Mouse (Mus musculus): Measurements from ENCODE around the gene Tanc2. TPM values are rescaled to one million over a fixed set of nuclear protein-coding genes. Genes with fewer than 3 reads are reported as not detected.

Gene Tanc2
- polyA plus RNA-seq, 1 experiment from 2014 or later, result 35.9 TPM

DNA sequence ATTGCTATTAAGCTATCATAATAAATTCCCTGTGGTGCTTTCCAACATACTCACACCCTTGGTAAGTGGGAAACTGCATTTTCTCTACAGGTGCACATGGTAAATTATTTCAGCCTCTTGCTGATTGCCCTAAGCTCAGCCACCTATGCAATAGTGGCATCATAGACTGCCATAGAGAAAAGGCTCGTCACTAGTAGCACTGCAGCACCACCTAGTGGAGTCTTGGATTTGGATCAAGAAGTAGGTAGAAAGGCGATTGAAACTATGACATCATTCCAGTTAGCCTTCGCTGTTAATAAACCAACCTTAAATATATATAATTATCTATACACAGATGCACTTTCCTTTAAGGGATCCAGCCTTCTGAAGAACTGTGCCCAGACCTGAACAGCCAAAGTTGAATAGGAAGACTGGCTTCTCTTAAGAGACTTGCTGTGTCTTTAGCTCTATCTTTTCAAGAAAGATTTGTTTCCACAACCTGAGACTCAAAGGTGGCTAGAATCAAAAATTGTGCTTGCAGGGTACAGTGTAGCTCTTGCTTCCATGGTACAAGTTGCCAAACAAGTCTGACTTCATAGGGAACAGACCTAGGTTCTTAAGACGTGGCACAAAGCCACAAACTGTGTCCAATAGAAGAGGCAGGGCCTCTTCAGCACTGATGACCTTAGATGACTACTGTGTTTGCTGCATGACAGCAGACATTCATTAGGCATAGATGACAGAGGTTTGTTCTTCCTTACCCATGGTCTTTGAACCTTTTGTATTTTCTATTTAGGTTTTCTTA is 322.0 kb downstream of the Tanc2 start:
- Histone ChIP-seq H3K9ac (replicated peaks) (no peak overlapping the region), H3K27me3 (no peaks in the 10 kb centered on the region), H3K36me3 (peaks cover 24% of the 10 kb centered on the region), H3K4me1 (no peaks in the 10 kb centered on the region), H3K4me3 (no peak overlapping the region), H3K4me2 (replicated peaks) (no peak overlapping the region), H3K27ac (replicated peaks) (no peak overlapping the region), H3K9me3 (no peaks in the 10 kb centered on the region)
- peak; percentile 74 for ATAC-seq (replicated peaks)
- WGBS, result 34% methylated on average over 4 of the region's 4 CpGs

DNA sequence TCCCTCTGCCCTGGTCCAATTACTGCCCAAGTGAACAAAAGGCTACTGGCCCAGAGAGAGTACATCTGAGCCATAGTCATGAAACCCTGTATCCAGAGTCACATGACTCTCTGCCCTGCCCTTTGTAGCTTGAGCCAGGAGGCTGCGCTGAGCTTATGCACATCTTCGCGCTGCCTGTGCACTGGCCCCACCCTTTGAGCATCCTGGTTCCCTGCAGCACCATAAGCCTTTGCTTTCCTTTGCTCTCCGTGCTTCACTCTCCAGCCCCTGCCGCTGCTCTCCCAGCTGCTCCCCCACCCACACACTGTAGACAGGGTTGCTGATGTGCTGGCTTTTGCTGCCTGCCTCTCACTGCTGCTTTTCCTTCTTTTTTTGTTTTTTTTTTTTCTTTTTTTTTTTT is 323.8 kb downstream of the Tanc2 start:
- Histone ChIP-seq H3K27me3 (no peaks in the 10 kb centered on the region), H3K9ac (replicated peaks) (no peak overlapping the region), H3K4me2 (replicated peaks) (no peak overlapping the region), H3K27ac (replicated peaks) (no peak overlapping the region), H3K4me1 (no peaks in the 10 kb centered on the region), H3K9me3 (no peaks in the 10 kb centered on the region), H3K36me3 (peaks cover 35% of the 10 kb centered on the region), H3K4me3 (no peak overlapping the region)
- 53% methylated on average over 5 of the region's 5 CpGs for WGBS
- no peak for ATAC-seq (replicated peaks)

DNA sequence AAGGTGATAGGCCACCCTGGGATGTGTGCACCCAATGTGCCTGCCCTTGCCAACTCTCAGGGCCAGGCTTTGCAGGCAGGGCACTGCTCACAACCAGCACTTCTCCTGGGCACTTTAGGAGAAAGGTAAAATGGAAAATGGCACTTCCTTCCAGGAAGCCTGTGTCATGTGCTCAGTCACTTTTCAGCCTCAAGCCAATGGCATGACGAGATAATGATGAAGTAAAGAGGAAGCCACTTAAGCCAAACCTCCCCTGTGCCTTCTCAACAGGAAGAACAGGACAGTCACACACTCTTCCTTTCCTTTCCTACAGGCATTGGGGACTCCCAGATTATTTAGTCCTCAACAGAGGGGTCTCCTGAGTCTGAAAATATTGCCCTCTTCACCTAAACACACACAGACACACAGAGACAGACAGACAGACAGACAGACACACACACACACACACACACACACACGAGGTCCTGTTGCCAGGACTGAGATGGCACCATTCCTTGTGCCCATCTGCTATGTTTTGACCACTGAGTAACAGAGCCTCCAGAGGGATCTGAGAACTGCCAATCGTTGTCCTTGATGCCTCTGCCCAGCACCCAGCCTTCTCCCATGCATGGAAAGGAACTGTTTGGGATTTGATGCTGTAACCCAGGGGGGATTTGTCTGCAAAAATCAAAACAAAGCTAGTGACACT is 330.5 kb downstream of the Tanc2 start:
- H3K27ac ChIP-seq (replicated peaks), result no peak overlapping the region
- H3K36me3 ChIP-seq, result peaks cover 59% of the 10 kb centered on the region
- H3K9ac ChIP-seq (replicated peaks), result no peak overlapping the region
- H3K4me3 ChIP-seq, result no peak overlapping the region
- ATAC-seq (replicated peaks), result no peak
- H3K9me3 ChIP-seq, result no peaks in the 10 kb centered on the region
- WGBS, result 82% methylated on average over 3 of the region's 3 CpGs
- no peaks in the 10 kb centered on the region for H3K27me3 ChIP-seq
- no peak overlapping the region for H3K4me2 ChIP-seq (replicated peaks)
- no peaks in the 10 kb centered on the region for H3K4me1 ChIP-seq

DNA sequence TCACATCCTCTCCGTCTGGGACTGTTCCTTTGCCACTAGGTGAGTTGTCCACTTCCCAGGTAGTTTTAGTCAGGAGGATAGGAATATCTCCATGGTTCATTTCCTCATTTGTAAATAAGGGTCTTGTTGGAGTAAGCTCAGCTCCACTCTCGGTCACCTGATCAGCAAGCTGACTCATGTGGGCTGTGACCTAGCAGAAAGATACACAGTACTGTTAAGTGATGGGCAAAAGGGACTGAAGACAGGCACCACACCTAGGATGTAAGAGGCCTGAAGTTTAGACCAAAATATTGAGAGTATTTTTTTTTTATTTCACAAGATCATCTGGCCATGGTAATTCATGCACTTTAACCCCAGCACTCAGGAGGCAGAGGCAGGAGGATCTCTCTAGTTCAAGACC is 331.1 kb downstream of the Tanc2 start:
- no peaks in the 10 kb centered on the region for H3K9me3 ChIP-seq
- no peak overlapping the region for H3K4me3 ChIP-seq
- H3K36me3 ChIP-seq, result peaks cover 62% of the 10 kb centered on the region
- WGBS, result 96% methylated on average over 2 of the region's 2 CpGs
- no peaks in the 10 kb centered on the region for H3K27me3 ChIP-seq
- no peak overlapping the region for H3K9ac ChIP-seq (replicated peaks)
- H3K4me2 ChIP-seq (replicated peaks), result no peak overlapping the region
- no peaks in the 10 kb centered on the region for H3K4me1 ChIP-seq
- H3K27ac ChIP-seq (replicated peaks), result no peak overlapping the region
- no peak for ATAC-seq (replicated peaks)

DNA sequence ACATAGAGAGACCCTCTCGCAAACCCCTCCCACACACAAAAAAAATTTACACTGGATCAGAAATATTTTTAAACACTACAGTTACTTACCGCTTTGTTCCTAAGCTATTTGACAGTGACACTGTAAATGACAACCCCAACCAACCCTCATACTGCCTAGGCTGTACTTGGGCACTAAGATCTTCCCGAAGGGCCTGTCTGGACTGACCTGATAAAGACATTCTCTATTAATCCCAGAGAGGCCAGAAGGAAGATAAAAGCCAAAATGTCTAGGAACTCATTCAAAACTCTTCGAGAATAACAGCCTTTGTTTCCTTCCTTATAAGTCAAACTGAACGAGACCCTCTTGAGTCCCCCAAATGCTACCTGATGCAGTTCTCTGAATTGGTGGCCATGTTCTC is 331.5 kb downstream of the Tanc2 start:
- no peak for ATAC-seq (replicated peaks)
- H3K36me3 ChIP-seq, result peaks cover 58% of the 10 kb centered on the region
- 93% methylated on average over 5 of the region's 5 CpGs for WGBS
- no peak overlapping the region for H3K27ac ChIP-seq (replicated peaks)
- H3K27me3 ChIP-seq, result no peaks in the 10 kb centered on the region
- H3K4me2 ChIP-seq (replicated peaks), result no peak overlapping the region
- H3K9ac ChIP-seq (replicated peaks), result no peak overlapping the region
- no peak overlapping the region for H3K4me3 ChIP-seq
- H3K4me1 ChIP-seq, result no peaks in the 10 kb centered on the region
- no peaks in the 10 kb centered on the region for H3K9me3 ChIP-seq

DNA sequence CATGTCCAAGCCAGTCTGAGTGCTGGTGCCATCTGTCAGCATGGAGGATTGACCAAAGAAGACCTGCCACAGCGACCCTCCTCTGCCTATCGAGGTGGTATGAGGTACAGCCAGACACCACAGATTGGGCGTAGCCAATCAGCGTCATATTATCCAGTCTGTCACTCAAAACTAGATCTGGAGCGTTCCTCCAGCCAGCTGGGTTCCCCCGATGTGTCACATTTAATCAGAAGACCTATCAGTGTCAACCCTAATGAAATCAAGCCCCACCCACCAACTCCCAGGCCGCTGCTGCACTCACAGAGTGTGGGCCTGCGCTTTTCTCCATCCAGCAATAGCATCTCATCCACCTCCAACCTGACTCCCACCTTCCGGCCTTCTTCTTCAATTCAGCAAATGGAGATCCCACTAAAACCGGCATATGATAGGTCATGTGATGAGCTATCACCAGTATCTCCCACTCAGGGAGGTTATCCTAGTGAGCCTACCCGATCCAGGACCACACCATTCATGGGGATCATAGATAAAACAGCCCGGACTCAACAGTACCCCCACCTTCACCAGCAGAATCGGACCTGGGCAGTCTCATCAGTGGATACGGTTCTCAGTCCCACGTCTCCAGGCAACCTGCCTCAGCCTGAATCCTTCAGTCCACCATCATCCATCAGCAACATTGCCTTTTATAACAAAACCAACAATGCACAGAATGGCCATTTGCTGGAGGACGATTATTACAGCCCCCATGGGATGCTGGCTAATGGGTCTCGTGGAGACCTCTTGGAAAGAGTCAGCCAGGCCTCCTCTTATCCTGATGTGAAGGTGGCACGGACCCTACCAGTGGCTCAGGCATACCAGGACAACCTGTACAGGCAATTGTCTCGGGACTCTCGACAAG is 333.2 kb downstream of the Tanc2 start:
- Histone ChIP-seq H3K4me3 (no peak overlapping the region), H3K36me3 (peaks cover 45% of the 10 kb centered on the region), H3K4me2 (replicated peaks) (no peak overlapping the region), H3K9ac (replicated peaks) (no peak overlapping the region), H3K4me1 (peaks cover 5% of the 10 kb centered on the region; the same call in 1 of the 2 replicates), H3K9me3 (no peaks in the 10 kb centered on the region), H3K27me3 (no peaks in the 10 kb centered on the region), H3K27ac (replicated peaks) (no peak overlapping the region)
- WGBS, result 88% methylated on average over 20 of the region's 20 CpGs
- no peak for ATAC-seq (replicated peaks)

DNA sequence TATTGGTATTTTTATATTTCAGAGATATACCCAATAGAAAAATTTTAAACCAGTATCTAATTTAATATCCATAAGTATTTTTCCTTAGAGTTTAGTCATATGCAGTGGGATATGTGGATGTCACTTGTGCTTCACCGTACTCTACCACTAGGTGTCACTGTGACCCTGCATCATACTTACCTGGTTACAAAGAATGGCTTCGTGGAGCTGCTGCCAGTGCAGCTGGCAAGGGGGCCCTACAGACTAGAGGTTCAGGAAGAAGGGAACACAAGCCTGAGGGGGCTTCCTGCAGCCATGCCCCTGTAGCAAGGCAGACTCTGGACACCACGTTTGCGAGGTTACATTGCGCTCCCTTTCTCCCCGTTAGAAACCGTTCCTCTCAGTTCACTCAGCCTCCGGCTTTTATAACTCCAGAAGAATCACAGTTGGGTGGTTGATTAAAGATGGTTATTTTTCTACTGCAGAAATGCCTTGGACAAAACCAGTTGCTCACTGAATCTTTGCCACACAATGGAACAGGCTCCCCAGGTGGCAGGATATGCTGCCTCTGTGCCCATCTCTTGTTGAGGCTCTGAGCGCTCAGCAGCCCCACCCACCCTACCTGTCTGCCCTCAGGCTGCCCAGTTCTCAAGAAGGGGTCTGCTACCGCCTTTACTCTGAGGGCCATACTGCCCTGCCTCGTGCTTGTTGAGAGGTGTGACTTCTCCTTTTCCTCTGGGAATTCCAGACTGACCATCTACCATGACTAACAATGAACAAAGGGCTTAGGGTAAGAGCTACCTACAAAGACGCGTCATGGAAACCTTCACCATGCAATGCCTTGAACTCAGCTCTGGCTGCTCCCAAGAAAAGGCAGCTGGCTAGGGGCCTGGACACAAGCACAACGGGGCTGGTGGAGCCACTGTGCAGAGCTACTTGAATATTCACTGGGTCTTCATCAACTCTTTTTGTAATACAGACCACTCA is 337.6 kb downstream of the Tanc2 start:
- no peak overlapping the region for H3K4me3 ChIP-seq

DNA sequence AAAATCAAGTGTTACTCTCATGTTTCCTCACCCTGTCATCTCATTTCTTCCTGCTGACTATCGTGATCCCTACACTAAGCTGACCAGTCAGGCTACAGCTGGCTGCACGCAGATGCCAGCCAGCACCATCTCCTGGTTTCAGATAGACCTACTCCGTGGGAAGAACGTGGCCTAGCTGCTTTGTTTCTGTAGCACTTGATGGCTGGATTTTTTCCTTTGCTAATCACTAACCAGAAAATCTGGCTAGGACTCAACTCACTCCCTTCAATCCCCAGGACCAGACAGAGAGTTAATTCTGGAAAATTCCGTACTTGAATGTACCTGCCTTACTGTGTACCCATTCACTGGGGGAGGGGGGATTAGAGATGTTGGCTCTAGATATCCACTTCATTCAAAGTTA is 338.4 kb downstream of the Tanc2 start:
- WGBS, result 78% methylated on average over 5 of the region's 5 CpGs
- Histone ChIP-seq H3K4me3 (no peak overlapping the region), H3K4me2 (replicated peaks) (no peak overlapping the region), H3K4me1 (peaks cover 5% of the 10 kb centered on the region; the same call in 1 of the 2 replicates), H3K9me3 (no peaks in the 10 kb centered on the region), H3K36me3 (peaks cover 11% of the 10 kb centered on the region), H3K27me3 (no peaks in the 10 kb centered on the region), H3K27ac (replicated peaks) (no peak overlapping the region), H3K9ac (replicated peaks) (no peak overlapping the region)
- ATAC-seq (replicated peaks), result no peak

More for the DNA sequence above, 337.6 kb downstream of the Tanc2 start:
- H3K4me2 ChIP-seq (replicated peaks), result no peak overlapping the region
- H3K4me1 ChIP-seq, result peaks cover 5% of the 10 kb centered on the region; the same call in 1 of the 2 replicates
- ATAC-seq (replicated peaks), result peak; percentile 75
- no peak overlapping the region for H3K27ac ChIP-seq (replicated peaks)
- H3K9ac ChIP-seq (replicated peaks), result peak overlapping the region; percentile 13; the same call in 1 of the 2 replicates
- WGBS, result 59% methylated on average over 14 of the region's 14 CpGs
- H3K27me3 ChIP-seq, result no peaks in the 10 kb centered on the region
- peaks cover 20% of the 10 kb centered on the region for H3K36me3 ChIP-seq
- no peaks in the 10 kb centered on the region for H3K9me3 ChIP-seq

DNA sequence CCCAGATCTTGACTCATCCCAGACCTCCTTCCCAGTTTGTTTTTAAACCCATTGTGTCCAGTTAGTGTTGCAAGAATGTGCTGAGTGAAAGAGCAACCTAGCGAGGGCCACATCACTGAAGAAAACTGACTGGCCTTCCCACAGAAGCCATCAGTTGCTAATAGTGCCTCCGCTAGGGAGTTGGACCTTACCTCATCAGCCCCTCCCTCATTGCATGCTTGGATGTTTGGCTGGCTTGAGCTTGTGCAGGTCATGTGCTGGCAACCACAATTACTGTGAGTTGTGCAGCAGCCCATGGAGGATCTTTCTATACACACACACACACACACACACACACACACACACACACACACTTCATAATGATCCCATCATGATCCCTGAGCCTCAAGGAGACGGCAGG is 341.6 kb downstream of the Tanc2 start:
- no peak overlapping the region for H3K9ac ChIP-seq (replicated peaks)
- WGBS, result 90% methylated on average over 3 of the region's 3 CpGs
- H3K27me3 ChIP-seq, result no peaks in the 10 kb centered on the region
- H3K9me3 ChIP-seq, result no peaks in the 10 kb centered on the region
- no peak overlapping the region for H3K4me2 ChIP-seq (replicated peaks)
- no peak overlapping the region for H3K27ac ChIP-seq (replicated peaks)
- H3K36me3 ChIP-seq, result no peaks in the 10 kb centered on the region; the same call in 1 of the 2 replicates
- no peak overlapping the region for H3K4me3 ChIP-seq
- no peak for ATAC-seq (replicated peaks)
- H3K4me1 ChIP-seq, result peaks cover 5% of the 10 kb centered on the region; the same call in 1 of the 2 replicates

DNA sequence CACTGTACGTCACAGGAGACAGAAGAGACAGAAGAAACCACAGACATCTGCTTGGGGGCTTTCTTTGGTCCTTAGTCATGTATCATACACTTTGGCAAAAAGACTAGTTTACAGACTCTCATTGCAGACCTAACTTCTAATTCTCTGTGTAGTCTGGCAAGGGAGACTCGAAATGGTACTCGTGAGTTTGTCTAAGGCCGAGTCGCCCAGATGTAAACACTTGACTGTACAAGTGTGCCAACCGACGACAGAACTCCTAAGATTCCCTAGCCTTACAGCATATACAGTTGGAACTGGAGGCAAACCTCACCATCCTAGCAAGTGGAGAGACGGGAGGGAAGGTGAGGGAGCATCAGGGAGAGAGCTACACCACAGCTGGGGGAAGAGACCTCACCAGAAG is 344.0 kb downstream of the Tanc2 start:
- Histone ChIP-seq H3K4me3 (no peak overlapping the region), H3K27me3 (no peaks in the 10 kb centered on the region), H3K9ac (replicated peaks) (no peak overlapping the region), H3K4me2 (replicated peaks) (no peak overlapping the region), H3K36me3 (no peaks in the 10 kb centered on the region), H3K9me3 (no peaks in the 10 kb centered on the region), H3K4me1 (no peaks in the 10 kb centered on the region), H3K27ac (replicated peaks) (no peak overlapping the region)
- ATAC-seq (replicated peaks), result no peak
- 88% methylated on average over 8 of the region's 8 CpGs for whole genome bisulfite sequencing

DNA sequence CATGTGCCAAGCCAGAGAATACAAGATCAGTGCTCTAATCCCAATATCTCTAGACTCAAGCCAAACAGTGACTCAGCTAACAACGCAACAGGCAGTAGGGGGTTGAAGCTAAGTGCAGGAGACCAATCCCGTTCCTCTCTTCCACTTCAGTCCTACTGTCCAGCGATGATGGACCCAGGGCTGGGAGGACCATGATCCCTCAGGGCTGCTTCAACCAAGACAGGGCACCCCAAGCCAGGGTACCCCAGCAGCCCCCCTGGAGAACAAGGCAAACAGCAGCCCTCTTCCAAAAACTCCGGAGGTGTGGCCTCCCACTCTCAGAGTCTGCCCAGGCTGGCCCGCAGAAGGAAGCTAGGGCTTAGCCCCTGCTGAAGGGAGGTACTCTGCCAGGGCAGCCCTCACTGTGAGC is 344.5 kb downstream of the Tanc2 start:
- no peak overlapping the region for H3K27ac ChIP-seq (replicated peaks)
- no peaks in the 10 kb centered on the region for H3K9me3 ChIP-seq
- H3K27me3 ChIP-seq, result no peaks in the 10 kb centered on the region
- no peak overlapping the region for H3K4me3 ChIP-seq
- no peak for ATAC-seq (replicated peaks)
- no peaks in the 10 kb centered on the region for H3K4me1 ChIP-seq
- H3K9ac ChIP-seq (replicated peaks), result no peak overlapping the region
- H3K36me3 ChIP-seq, result no peaks in the 10 kb centered on the region
- WGBS, result 81% methylated on average over 5 of the region's 5 CpGs
- H3K4me2 ChIP-seq (replicated peaks), result no peak overlapping the region
